Mouse (Mus musculus) retina, postnatal 7 days (tissue): ENCODE measurements around the gene Mmp21.
"Not testable (repeated sequence)": the region's sequence is repeated elsewhere in the genome, so short reads cannot be mapped to it uniquely, and the experiment has no call there.

Experiments used
- DNase-seq: peaks from one replicate; pipeline ENCODE4 v3.0.0-alpha.2; 2012; ENCODE audit warnings: low read depth, low spot score

Mmp21 gene

DNA sequence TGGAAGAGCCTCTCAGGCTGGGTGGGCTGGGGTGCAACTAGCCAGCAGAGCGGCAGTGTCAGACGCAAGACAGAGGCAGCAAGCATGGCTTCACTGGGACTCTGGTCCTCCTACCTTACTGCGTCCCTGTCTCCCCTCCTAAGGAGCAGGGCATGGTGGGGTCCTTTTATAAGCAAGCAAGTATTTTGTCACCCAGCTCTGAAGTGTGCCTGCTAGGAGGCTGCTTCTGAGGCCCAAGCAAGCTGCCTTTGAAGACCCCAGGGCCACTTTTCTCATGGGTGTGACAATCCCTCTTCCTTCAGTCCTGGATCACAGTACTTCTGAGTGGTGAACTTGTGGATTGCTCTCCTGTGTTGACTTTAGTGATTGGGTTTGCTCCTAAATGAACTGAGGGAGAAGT, at the start of gene Mmp21:
TSS of gene Mmp21 (minus strand) at position 101 of the 400 bp plus-strand sequence.
- no peak for DNase-seq

DNA sequence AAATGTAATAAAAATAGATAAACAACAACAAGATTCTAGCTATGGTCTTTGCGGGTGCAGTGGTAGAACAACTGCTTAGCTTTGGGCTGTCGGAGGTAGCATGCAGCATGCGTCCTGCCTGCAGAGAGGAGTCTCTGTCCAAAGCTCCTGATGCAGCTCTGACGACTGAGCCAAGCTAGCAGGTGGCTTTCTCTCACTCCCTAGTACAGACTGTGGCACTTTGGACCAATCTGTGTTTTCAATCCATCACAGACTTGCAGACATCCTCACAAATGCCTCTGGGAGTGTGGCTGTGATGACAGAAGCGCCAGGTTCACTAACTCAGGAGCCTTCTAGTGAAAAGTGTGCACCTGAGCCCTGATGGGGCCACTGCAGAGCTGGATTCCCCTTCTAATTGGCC, 49.5 kb upstream of the Mmp21 start:
- DNase-seq = no peak

DNA sequence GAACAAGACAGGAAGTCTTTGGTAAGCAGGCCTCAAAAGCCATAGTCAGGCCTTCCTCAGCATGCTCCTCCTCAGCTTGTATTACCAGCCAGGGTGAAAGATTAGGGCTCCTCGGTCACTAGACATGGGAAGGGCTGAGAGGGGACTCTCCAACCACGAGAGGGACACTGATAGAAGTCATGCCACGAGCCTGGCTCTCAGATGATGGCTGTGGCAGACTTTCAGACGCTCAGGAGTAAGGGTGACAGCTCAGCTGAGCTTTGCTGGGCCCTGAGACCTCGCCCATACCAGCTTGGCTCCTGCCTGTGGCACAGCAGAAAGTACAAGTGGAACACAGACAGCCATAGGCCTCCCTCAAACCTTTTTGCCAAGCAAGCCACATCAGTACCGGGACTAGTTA, 47.2 kb upstream of the Mmp21 start:
- DNase-seq = no peak

DNA sequence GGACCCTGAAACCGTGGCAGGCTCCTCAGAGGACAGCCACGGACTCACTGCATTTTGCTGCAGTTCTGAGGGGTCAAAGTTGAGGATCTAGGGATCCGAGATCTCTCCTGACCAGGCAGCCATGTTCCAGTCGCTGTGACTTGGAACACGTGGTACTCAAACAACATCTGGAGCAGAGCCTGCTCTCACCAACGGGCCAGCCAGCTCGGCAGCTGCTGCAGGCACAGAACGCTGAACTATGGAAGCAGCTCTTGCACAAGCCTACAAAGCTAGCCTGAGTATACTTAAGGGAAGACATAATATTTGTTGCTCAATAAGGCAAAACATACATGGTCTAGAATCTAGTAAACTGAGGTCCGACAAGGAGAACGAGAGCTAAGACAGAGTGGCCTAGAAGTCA, 45.7 kb upstream of the Mmp21 start:
- no peak for DNase-seq

DNA sequence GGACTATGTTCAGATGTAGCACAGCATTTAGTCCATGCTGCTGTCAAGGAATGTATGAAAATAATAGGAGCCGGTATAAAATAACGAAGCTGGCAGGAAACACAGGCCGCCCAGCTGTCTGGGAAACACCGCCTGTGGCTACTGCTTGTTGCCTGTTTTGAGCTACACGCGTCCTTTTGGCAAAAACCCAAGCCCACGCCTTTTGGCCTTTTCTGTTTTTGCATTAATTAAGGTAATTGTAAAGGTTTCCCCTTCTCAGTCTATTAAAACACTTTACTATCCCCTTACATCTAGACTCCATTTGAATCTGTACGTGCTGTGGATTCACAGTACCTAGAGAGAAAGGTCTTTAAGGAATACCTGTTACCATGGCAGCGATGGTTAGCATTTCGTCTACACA, 45.0 kb upstream of the Mmp21 start:
- DNase-seq = no peak

DNA sequence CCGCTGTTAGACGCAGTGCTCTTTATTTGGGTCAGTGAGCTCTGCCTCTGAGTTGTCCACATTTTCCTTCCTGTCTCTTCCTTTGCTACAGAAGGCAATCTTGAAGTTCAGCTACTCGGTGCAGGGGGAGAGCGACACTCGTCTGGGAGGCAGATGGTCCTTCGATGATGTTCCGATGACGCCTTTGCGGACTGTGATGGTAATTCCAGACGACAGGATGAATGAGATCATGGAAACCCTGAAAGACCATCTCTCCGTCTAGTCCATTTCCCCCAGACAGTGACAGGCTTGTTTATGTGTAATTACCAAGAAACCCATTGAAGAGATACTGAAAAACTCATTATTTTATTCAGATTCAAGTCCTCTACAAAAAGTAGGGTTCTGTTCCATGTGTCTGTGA, 40.8 kb upstream of the Mmp21 start:
- peak; percentile 38 for DNase-seq

DNA sequence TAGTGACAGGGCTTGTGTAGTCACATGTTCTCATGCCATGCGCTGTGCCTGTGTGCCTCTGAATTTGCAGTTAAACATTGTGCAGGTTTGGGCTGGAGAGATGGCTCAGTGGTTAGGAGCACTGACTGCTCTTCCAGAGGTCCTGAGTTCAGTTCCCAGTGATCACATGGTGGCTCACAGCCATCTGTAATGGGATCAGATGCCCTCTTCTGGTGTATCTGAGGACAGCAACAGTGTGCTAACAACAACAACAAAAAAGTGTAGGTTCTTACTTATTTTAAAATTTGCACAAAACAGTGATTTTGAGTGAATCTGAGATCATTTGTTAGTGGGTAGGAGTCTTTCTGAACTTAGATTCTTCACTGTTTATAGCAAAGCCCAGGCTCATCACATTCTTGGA, 38.7 kb upstream of the Mmp21 start:
- no peak for DNase-seq

DNA sequence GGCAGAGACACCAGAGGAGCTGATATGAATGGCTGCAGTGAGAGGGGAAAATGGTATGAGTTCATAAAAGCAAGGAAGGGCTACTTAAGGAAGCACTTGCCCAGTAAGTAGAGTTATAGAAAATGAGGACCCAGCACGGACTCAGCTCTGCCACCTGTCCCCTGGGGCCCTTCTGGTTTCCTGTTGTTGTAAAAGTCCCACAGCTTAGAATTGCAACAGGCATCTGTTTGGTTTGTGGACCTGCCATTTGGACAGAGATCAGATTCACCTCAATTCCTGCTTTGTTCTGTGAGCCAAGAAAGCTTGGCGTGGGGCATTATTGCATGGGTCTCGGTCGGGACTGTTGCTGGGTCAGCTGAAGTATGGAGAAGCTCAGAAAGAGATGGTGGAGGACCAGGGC, 35.5 kb upstream of the Mmp21 start:
- DNase-seq = no peak

DNA sequence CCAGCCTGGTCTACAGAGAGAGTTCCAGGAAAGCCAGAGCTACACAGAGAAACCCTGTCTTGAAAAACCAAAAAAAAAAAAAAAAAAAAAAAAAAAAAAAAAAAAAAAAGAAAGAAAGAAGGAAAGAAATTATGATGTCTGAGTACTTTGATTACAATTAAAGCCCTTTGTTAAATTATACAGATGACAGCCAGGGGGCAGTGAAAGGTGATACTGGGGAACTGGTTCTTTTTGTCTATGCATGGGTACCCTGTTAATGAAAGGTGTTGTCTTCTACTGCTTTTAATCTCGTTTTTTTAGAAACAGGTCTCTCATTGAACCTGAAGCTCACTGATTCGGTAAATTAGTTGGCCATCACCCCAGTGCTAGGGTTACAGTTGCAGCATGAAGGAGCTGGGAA, 27.4 kb upstream of the Mmp21 start:
- no peak for DNase-seq

DNA sequence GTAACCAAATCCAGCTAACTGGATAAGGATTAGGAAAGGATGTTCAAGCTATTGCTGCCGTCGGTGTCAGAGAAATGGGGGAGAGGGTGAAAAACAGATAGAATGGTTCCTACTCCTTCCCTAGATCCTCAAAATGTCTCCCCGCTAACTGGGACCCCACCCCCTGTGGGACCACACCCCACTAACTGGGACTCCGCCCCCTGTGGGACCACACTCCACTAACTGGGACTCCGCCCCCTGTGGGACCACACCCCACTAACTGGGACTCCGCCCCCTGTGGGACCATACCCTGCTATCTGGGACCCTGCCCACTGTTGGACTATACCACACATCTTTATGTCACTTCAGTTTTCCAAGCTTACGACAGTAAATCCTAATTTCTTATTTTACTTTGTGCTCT, 24.0 kb upstream of the Mmp21 start:
- DNase-seq = no peak

DNA sequence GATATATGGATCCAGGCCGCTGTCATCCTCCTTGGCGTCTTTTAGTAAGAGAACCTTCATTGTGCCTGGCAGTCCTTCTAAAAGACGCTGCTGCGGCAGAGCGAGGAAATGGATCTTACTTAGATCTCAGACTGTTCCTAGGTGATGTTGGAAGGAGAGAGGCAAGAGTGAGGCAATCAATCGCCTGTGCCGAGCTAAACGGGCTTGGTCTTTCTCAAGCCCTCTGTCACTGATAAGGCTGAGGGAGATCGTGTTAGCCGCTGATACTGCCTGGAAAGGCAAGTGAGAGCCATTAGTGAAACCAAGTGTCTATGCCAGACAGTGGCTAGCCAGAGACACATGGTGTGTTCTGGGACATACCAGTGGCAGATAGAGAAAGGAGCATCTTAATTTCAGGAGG, 22.5 kb upstream of the Mmp21 start:
- no peak for DNase-seq

DNA sequence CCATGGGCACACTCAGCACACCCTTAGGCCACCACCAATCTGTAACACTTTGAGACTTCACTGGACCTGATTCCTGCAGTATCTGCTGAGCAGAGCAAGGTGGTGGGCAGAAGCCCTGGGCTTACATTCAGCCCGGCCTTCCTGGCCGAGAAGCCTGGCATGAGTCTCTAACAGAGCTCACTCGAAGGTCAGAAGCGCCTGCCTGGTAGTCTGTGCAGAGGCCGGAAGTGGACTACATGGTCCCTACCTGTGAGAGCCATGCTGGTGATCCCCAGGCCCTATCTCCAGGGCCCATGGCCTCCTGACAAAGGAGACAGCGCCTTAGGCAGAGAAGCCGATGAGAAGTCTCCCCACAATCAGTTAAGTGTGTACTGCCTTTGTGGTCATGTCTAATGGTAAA, 21.5 kb upstream of the Mmp21 start:
- no peak for DNase-seq

DNA sequence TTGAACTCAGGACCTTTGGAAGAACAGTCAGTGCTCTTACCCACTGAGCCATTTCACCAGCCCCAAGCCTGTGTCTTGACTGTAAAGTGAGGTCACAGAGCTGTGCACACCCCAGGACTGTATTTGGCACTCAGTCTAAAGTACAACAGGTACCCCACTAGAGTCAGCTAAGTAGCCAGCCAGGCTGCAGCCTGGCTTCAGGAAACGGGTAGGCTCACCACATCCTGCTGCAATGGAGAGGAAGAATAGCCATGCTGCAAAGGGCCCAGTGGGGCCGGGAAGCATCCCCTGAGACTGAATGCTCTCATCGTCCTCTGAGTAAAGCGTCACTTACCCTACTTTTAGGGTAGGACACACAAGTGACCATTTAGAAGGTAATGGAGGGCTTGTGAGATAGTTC, 20.0 kb upstream of the Mmp21 start:
- no peak for DNase-seq

DNA sequence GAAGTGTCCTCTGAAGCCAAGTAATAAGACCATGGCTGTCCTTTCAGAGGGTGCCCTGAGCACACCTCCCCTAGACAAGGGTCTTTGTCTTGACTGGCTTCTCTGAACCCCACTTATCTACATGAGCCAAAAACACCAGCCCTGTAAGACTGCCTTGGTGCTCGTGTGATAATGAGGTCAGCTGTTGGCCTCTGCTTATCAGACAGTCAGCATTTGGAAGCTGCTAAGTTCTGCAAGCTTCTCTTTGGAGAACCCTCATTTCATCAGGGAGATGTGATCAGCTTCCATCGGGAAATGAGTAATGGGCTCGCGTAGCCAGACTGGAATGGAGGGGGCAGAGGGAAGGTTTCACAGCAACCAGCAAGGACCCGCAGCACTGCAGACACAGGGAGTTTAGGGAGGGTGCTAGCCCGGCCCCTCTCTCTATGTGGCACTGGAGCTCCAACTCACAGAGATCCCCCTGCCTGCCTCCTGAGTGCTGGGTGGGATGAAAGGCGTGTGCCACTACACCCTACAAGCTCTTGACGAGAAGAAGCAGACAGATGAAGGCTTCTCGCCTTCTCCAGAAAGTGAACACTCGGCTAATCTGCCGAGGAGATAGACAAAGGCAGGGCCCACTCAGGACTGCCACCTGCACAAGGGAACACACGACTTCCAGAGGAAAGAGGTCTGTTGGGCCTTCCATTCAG, 18.3 kb upstream of the Mmp21 start:
- no peak for DNase-seq

DNA sequence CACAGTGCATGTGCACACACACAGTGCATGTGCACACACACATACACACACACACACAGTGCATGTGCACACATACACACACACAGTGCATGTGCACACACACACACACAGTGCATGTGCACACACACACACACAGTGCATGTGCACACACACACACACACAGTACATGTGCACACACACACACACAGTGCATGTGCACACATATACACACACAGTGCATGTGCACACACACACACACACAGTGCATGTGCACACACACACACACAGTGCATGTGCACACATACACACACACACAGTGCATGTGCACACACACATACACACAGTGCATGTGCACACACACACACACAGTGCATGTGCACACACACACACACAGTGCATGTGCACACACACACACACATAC, 5.8 kb upstream of the Mmp21 start:
- DNase-seq = not testable (repeated sequence)

DNA sequence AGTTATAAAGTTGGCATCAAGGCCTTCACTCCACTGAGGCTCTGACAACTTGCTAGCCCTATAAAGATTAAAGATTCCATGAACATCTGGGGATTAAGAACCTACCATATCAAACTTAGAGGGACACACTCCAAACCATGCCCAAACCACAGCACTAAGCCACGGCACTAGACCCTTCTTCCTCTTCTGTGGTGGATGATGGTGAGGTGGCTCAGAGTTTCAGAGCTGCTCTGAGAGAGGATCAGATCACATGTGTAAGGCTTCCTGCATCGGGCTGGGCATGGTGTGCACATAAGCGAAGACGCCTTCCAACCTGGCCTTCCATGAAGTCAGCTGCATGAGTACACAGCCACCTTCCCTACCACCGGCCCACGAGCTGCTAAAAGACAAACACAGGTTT, 4.8 kb upstream of the Mmp21 start:
- no peak for DNase-seq

DNA sequence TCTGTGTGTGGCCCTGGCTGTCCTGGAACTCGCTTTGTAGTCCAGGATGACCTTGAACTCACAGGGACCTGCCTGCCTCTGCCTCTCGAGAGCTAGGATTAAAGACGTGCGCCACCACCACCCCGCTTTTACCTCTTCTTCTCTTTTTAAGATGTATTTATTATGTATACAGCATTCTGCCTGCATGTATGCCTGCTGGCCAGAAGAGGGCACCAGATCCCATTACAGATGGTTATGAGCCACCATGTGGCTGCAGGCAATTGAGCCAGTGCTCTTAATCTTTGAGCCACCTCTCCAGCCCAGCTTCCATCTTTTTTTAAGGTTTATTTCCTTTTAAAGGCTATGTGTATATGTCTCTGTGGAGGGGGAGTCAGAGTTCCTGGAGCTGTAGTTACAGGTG, 4.2 kb upstream of the Mmp21 start:
- DNase-seq = no peak

DNA sequence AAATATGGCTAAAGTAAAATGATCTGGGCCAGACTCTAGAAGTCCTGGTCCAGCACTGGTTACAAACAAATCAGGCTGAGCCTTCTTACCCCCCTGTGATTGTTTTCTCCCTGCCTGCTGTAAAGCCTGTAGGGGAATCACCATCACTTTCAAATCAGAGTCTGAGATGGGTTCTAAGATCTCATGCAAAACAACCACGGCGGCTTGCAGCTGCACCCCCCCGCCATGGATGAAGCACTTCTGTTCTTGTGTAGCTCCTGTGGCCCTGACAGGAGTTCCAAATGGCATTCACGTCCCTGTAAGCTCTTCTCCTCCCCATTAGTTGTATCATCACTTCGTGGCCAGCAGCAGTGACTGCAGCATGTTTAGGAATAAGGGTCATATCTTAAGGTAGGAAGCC, 3.8 kb upstream of the Mmp21 start:
- DNase-seq = no peak

DNA sequence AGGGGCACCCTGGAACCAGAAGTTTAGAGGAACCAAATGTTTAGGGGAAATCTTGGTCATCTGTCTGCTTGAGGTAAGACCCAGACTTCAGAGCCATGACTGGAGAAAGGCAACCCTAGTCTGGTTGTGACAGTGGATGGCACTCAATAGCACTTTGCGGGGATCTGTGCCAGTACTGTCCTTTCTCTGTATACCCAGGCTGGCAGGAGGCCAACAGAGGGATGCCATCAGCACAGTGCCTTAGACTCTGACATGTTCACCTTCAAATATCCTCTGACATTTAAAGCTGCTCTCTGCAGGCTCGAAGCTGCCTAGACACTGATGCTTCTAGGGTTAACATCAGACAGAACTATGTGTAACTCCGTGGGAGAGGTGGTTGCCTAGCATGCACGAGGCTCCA, 422 bp downstream of the Mmp21 start:
- DNase-seq = no peak

DNA sequence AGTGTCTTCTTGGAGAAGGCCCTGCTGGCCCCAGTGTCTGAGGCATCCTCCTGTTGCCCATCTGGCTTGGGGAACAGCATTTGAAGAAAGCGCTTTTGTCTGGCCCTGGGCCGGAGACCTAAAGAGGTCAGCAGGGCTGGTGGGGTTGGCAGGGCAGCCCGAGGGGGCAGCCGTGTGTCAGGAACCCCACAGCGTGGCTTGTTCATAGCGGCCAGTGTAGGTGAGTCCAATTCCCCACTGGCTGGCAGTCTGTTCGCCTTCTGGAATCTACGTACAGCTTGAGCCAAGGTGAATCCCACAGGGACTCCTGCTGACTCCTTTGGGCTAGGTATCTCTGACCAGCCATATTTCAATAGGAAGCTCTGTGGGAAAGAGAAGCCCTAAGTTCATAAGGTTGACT, 1.1 kb downstream of the Mmp21 start:
- DNase-seq = no peak

DNA sequence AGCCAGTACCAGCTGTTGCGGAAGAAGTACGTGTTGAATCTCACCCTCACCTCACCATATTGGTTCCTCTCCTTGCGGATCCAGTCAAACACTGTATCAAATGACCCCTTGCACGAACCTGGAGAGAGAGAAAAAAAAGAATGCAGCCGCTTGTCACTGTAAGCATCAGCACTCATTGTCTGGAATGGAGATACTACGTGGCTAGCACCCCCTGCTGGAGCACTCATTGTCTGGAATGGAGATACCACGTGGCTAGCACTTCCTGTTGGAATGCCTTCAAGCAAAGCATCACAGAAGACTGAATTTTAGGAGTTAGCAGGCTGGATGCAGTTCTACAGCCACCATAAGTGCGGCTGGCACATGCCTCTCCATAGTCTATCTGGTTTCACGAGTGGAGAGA, 3.9 kb downstream of the Mmp21 start:
- DNase-seq = no peak

DNA sequence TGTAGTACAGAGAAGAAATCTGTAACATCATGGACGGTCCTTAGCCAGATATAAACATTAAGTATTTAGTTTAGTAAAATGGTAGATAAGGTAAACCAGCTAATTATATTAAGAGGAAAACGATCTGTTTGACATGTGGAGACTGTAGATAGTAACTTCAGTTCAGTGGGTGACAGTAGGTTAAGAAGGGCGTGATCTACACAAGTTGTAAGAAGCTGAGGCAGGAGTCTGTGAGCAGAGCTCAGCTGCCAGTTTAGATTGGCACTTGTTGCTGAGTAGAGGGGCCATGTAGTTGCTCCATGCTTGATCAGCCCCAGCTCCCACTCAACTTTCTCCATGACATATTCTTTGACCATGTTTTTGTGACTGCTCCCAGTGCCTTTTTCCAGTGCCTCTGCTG, 9.0 kb downstream of the Mmp21 start:
- DNase-seq = no peak

DNA sequence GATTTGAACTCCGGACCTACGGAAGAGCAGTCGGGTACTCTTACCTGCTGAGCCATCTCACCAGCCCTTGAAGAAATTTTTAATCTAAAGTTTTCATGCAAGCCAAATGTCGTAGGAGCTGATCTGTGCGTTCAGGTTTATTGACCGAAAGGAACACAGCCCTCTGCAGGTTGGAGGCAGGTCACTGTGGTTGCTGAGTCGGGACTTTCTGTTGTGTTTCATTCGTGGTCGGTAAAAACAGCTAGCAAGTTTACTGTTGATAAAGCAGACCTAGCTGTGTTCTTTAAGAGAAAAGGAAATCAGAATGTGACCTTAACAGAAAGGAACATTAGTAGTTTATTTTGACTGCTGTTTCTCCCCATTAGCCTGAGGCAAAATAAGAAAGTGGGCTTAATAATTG, 9.9 kb downstream of the Mmp21 start:
- no peak for DNase-seq

DNA sequence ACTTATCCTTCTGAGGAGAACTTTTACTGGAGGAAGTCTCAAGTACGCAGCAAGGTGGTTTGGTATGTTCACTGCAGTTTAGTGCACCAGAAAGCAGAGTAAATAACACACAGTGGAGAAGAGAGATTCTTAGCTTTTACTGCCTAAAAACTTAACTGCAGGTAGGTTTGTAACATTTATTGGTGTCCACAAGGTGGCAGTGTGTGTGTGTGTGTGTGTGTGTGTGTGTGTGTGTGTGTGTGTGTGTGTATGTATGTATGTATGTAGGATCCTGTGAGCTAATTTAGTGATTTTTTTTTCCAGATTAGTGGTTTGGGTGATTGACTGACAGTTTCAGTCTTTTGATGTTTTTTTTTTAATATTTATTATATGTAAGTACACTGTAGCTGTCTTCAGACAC, 10.8 kb downstream of the Mmp21 start:
- no peak for DNase-seq
